Mouse (Mus musculus) heart, adult 18-20 months (tissue): ENCODE data around the gene Trak2. TPM values are rescaled to one million over a fixed set of nuclear protein-coding genes. Genes with fewer than 3 reads are reported as not detected.
A peak's percentile ranks its signal among the peaks of the same experiment; 100 is the strongest.

ENCODE experiments used
- DNase-seq, 2 experiments: peaks; one replicate each; pipeline ENCODE4 v3.0.0; 2021 to 2022; ENCODE audit warnings: mixed read lengths in 1 of 2
- long read RNA-seq, 2 experiments: library from polyadenylated mRNA; stranded (forward); transcript quantifications; one replicate each; pipeline ENCODE4 v2.0.0; 2021
- total RNA-seq, 2 experiments: library from RNA; stranded (reverse); gene quantifications; 2 replicates each; pipeline ENCODE4 v1.2.3; 2021

The Trak2 gene
- 100 to 1,000 TPM; 187 to 225 TPM for total RNA-seq
- long read RNA-seq, experiment 1, full-length matches to known transcripts = 23 of 85 reads
- long read RNA-seq, experiment 1, partial matches to known transcripts = 11 of 85 reads
- long read RNA-seq, experiment 1, other reads (novel, unspliced or antisense) = 51 of 85 reads
- long read RNA-seq, experiment 2, full-length matches to known transcripts = 3 of 23 reads
- long read RNA-seq, experiment 2, partial matches to known transcripts = 1 of 23 reads
- long read RNA-seq, experiment 2, other reads (novel, unspliced or antisense) = 19 of 23 reads

- peak; percentile 97 to 98 for DNase-seq
Measured at GRCm38 (mm10) chr1:58973366-58974221, at the start of gene Trak2, which contains the start of gene Stradb. Gene Trak2, minus strand, starts transcription at chr1:58973430. Gene Stradb, plus strand, starts transcription at chr1:58973522.

DNA sequence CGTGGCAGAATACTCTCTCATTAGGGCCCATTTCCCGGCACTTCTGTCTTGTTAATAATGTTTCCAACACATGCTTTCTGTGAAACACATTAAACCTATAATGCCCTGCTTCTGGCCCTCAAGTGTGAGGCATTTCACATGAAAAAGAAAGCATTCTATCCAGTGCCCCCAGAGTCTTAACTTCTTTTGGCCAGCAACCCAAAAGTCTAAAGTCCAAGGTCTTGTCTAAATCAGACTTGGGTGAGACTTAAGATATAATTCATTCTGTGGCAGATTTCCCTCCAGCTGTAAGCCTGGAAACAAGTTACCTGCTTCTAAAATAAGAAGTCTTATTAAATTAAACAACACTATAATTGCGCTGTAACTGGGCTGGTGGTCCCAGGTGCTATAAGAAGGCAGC, 48.3 kb upstream of the Trak2 start:
- DNase-seq = no peak

DNA sequence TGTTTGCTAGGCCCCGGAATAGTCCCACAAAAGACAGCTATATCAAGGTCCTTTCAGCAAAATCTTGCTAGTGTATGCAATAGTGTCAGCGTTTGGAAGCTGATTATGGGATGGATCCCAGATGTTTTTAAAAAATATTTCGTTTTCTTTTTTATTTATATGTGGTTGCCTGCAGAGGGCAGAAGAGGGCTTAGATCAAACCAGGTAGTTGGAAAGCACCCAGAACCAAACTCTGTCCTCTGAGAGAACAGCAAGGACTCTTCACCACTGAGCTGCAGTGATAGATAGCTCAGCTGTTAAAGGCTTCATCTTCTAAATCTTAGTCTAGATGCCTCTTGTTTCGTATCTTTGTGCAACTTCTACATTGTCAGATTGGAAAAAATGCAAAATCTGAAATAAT, 36.0 kb upstream of the Trak2 start:
- peak in 1 of 2 experiments; percentile 11 for DNase-seq

GRCm38 (mm10) chr1:58995313-58995712, 22.1 kb upstream of the Trak2 start:
- DNase-seq = no peak

DNA sequence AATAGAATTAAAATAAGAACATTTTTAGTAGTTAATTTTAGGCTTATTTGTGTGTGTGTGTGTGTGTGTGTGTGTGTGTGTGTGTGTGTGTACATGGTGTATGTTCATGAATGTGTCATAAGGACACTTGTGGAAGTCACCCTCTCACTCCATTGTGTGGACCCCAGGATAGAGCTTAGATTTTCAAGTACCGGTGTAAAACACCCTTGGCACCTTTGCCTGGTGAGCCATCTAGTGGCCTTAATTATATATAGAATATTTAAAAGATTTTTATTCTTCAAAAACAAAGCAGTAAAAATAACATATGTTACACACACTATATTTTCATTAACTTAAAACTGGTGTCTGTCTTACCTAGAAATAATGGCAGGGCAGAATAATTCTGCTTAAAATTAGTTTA, 20.5 kb upstream of the Trak2 start:
- no peak for DNase-seq

DNA sequence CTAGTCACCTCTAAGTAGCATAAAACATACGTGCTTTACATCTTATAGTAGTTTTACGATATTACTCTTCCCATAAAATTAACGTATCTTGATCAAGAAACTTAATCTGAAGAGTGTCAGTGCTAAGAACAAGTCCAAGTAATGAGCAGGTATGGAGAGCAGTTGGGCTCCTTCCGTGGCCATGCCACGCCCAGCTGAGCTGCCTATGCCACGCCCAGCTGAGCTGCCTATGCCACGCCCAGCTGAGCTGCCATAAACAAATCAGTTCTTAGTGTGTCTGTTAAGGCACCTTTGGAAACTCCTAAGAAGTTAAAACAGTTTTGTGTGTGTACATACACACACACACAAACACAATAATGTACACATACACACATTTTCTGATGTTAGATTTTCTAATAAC, 19.9 kb upstream of the Trak2 start:
- no peak for DNase-seq

DNA sequence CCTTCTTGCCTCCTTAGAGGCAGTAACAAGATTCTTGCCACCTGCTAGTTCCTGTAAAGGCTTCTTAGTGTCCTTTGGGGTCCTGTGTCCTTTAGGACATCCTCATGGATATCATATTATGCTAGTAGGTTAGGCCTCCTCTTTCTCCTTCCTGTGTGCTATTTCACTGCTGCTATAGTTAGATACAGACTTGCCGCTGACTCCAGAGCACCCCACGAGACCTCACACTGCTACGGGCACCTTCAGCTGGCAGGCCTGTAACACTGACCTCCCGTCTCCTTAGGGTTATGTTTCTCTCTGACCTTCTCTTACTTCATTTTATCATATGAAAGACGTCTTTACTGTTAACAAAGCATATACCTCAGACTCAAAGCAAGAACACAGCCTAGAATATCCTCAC, 11.4 kb upstream of the Trak2 start:
- no peak for DNase-seq

- no peak for DNase-seq
Measured at GRCm38 (mm10) chr1:58982276-58982675, 9.0 kb upstream of the Trak2 start.

- DNase-seq = no peak
Measured at GRCm38 (mm10) chr1:58972851-58973365, 322 bp downstream of the Trak2 start.

GRCm38 (mm10) chr1:58971097-58971496, 2.1 kb downstream of the Trak2 start:
- peak in 1 of 2 experiments; percentile 59 for DNase-seq

- no peak for DNase-seq
Measured at GRCm38 (mm10) chr1:58970054-58970453, 3.2 kb downstream of the Trak2 start.

- no peak for DNase-seq
Measured at GRCm38 (mm10) chr1:58967534-58967933, 5.7 kb downstream of the Trak2 start.

DNA sequence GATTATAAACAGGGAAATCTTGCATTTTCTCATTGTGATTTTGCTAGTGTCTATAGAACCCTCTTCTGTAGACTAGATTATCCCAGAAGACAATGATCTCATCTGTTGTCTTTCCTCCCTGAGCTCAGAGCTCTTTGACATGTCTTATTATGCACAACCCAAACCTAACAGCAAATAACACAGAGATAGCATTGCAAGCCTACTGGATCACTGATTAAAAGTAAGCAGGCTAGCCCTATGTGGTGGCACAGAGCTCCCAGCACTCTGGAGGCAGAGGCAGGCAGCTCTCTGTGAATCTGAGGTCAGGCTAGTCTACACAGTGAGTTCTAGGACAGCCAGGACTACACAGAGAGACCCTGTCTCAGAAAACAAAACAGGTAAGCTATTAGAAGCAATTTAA, 10.4 kb downstream of the Trak2 start:
- DNase-seq = no peak

DNA sequence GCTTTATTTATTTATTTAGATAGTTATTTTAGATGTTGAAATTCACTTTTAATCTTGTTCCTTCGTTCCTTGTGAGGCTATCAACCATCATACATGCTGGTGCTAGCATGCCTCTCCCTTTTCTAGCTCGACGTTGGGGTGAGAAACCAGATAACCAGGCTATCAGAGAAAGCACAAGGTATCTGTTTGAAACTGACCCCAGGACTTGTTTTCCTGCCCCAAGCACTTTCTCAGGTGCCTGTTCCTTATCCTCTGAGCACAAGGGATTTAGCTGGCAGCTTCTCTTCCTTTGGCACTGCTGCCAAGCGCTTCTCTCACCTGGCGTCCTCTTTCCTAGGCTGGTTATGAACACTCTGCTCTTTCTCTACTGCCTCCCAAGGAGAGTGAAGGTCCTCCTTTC, 10.8 kb downstream of the Trak2 start:
- DNase-seq = no peak

GRCm38 (mm10) chr1:58961152-58961893, 11.9 kb downstream of the Trak2 start:
- DNase-seq = peak; percentile 40 to 47

DNA sequence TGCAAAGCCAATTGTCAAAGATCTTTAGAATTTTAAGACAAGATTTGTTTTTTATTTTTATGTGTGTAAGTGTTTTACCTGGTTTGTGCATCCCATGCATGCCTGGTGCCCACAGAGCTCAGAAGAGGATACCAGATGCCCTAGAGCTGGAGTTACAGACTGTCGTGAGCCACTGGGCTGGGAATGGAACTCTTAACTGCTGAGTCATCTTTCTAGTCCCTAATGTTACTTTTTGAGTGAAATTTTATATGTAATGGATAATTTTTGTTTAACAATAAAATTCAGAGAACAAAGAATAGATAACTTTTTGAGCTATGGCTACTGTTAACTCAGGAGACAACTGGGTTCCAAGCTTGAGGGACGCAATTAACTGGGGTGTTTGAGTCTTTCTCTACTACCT, 13.5 kb downstream of the Trak2 start:
- DNase-seq = no peak

DNA sequence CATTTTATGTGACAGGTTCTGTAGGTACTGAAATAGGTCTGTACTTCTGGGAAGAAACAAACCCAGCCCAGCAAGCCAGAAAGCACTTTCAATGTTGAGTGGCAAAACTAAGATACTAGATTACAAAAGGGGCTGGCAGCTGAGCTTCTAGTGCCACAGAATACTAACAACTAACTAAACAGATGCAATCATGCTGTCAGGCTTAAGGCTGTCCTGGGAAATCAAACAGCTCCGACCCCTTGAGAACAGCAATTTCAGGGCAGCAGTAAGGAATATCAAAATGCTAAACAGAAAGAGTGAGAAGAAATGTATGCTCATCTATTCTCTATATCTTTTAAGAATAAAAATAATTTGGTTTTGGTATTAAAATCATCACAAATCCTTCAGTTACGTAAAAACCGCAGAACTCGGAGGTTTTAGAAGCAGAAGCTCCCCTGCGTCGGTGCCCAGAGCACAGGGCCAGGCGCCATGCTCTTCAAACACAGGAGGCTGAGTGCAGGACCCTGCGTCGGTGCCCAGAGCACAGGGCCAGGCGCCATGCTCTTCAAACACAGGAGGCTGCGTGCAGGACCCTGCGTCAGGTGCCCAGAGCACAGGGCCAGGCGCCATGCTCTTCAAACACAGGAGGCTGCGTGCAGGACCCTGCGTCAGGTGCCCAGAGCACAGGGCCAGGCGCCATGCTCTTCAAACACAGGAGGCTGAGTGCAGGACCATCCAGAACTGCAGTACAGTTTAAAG, 14.3 kb downstream of the Trak2 start:
- peak in 1 of 2 experiments; percentile 34 for DNase-seq

GRCm38 (mm10) chr1:58957931-58958330, 15.3 kb downstream of the Trak2 start:
- DNase-seq = peak; percentile 68 to 69

DNA sequence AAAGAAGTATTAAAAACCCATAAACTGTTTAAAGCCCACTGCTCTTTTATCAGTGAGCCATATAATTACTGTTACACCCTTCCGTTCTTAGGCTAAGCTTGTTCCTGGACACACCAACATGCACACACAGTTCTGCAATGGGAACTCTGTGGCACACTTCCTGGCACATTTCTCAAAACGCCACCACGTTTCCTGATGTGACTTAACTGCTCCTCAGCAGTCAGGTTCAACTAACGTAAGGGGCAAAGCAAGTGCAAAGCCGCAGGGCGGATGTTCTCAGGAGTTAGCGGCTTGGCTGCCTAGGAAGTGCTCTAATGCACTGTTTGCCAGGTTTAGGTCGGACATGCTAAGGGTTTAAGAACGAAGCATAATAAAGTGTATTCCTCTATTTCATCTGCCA, 17.0 kb downstream of the Trak2 start:
- peak; percentile 38 to 52 for DNase-seq

DNA sequence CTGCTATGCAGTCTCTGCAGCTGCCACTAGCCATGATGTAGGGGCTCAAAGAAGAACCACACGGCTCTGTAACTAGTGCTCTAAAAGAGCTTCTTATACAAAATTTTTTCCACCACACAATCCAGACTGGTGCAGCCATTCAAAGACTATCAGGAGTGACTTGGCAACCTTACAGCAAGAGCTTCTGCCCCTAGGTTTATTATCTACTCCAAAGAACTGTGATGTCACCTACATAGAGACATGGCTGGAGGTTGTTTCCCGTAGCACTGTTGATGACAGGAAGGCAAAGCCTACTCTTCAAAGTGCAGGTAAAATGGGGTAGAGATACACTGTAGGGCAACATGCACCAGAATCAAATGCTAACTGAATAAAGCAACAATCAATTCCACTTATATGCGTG, 17.5 kb downstream of the Trak2 start:
- DNase-seq = peak in 1 of 2 experiments; percentile 13

DNA sequence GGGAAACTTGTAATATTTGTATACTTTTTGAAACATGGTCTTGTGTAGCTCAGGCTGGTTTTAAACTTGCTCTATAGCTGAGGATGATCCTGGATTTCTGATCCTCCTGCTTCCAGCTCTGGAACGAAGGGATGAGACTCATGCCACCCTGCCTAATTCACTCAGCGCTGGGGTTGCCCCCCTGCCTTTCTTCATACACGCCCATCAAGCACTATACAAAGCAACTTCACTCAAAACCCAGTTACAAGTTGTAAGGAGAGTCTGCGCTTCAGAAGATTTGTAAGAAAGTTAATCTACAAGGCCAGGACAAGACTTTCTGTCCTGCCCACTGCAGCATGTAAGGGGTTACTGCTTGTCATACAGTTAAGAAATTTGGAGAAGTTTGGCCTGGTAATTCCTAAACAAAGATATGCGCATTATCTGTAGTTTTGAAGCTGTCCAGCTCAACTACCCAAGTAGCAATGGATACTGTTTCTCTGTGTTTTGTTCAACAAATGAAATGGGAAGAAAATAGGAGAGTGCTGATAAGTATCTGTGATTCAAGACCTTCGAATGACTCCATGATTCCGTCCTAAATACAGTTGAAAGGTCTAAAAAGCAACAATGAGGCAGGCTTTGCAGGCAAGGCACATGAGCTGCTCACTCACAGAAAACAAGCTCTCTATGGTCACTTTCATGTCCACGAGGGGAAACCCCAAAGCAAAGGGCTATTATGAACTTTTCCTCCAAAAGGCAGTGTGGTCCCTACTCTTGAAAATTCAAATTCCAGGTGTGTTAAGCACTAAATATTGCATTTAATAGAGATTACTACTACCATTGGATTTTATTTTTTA, 18.4 kb downstream of the Trak2 start:
- DNase-seq = peak; percentile 0 to 13
